Mouse (Mus musculus) midbrain, embryonic 10.5 days (tissue): ENCODE results near the gene Rapgef1. TPM values are rescaled to one million over a fixed set of nuclear protein-coding genes. Genes with fewer than 3 reads are reported as not detected.

Experiments used
- DNase-seq: peaks from one replicate; pipeline ENCODE4 v3.0.0-alpha.2; 2017; ENCODE audit warnings: low spot score
- H3K27ac ChIP-seq: fragments of 300-500 bp; sonication (generic); replicated peaks from 2 replicates; pipeline ENCODE4 v1.5.1; 2016; ENCODE audit warnings: mild to moderate bottlenecking
- H3K27me3 ChIP-seq: fragments of 300-500 bp; sonication (generic); 2 replicates; pipeline ENCODE4 v1.6.1; 2016; ENCODE audit warnings: low read depth, mild to moderate bottlenecking; ENCODE audit not compliant: poor library complexity, severe bottlenecking
- H3K36me3 ChIP-seq: fragments of 300-500 bp; sonication (generic); 2 replicates; pipeline ENCODE4 v1.6.1; 2016; ENCODE audit warnings: mild to moderate bottlenecking, moderate library complexity
- H3K4me1 ChIP-seq: fragments of 300-500 bp; sonication (generic); 2 replicates; pipeline ENCODE4 v1.6.1; 2016
- H3K4me3 ChIP-seq: fragments of 300-500 bp; sonication (generic); 2 replicates; pipeline ENCODE4 v1.5.1; 2016; ENCODE audit warnings: mild to moderate bottlenecking, moderate library complexity
- H3K9me3 ChIP-seq: fragments of 300-500 bp; sonication (generic); replicated peaks from 2 replicates; pipeline ENCODE4 v1.6.1; 2016; ENCODE audit warnings: mild to moderate bottlenecking
- WGBS: fragments of 180-500 bp; shearing (Covaris S2); methylation state at CpG from one replicate; pipeline ENCODE4 v1.1.7; 2016; 5-methylcytosine and 5-hydroxymethylcytosine counted together
- polyA plus RNA-seq: library from polyadenylated mRNA; unstranded; fragments of >200 nt; fragmentation: Nextera tagmentation; extraction: Ambion mirVana; gene quantifications from 2 replicates; pipeline ENCODE4 v1.2.1, GENCODE M21; 2016

The Rapgef1 gene
- 14.4 and 15.4 TPM in 2 replicates for polyA plus RNA-seq

DNA sequence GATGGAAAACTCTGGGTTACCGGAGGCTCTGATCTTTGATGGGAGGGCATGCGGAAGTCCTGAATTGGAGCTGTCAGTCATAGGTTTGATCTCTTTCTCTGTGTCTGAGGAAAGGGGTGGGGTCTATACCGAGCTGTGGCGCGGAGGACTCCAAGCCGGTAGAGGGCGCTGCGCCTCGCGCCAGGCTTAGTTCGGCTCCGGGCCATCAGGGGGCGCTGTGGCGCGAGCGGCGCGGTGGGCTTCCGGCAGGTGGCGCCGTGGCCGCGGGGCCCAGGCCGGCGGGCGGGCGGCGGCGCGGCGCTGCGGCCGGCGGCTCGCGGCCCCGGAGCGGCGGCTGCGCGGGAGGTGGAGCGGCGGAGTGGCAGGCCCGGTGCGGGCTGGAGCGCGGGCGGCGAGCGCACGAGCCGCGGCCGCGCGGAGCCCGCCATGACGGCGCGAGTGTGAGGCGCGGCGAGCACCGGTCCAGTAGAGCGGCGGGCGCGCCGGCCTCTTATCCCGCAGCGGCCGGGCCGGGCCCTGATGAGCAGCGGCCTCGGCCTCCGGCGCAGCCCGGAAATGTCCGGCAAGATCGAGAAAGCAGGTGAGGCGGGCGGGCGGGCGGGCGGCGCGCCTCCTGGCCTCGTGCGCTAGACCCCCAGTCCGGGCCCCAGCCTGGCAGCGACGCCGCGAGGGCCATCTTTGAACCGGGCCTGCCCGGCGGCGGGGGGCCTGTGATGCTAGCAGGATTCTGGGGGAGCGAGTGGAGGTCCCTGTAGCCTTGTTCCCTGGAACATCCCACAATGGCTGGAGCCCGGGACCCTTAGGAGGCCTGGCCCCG, at the start of gene Rapgef1:
Gene Rapgef1, plus strand, starts transcription at position 237 of the 817 bp plus-strand sequence.
- H3K4me1 ChIP-seq: peaks cover 41% of the 10 kb centered on the region
- 4% methylated on average over 100 of the region's 101 CpGs for WGBS
- no peaks in the 10 kb centered on the region for H3K27me3 ChIP-seq
- DNase-seq: peak; percentile 90
- peak within 1 kb of the TSS; percentile 88 for H3K4me3 ChIP-seq
- no peaks in the 10 kb centered on the region; the same call in 1 of the 2 replicates for H3K36me3 ChIP-seq
- H3K27ac ChIP-seq: peak within 1 kb of the TSS; percentile 97
- H3K9me3 ChIP-seq: no peaks in the 10 kb centered on the region

DNA sequence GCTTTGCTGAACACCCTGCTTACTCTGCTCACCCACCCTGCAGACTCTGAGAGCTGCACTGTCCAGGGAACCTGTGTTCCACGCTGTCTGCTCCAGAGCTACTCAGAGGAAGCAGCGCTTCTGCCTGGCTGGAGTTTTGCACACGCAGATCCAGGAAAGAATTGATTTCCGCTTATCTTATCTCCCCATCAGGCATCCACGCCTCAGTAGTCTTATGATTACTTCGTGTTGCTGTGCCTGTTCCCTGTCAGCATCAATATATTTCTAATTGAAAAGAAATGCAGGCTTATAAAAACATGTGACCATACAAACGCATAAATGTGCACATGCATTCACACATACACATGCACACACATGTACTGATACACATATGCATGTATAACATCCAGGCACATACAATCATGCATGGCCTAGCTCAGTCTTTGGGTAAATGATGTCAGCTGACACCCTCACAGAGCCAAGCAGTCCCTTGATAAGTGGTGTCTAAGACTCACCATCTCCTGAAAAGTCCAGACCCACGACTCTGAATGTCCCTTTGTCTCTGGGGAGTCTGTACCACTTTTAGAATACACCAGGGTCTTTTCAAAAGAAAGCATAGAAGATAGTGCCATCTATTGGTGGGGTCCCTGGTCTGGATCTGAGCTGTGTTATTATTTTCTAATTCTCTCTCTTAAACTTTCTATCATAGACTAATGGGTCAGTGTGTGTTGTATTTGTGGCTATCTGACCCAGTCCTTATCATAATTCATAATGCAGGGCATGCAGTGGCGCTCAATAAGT, 47.4 kb upstream of the Rapgef1 start:
- WGBS: 73% methylated on average over 9 of the region's 9 CpGs
- DNase-seq: no peak

DNA sequence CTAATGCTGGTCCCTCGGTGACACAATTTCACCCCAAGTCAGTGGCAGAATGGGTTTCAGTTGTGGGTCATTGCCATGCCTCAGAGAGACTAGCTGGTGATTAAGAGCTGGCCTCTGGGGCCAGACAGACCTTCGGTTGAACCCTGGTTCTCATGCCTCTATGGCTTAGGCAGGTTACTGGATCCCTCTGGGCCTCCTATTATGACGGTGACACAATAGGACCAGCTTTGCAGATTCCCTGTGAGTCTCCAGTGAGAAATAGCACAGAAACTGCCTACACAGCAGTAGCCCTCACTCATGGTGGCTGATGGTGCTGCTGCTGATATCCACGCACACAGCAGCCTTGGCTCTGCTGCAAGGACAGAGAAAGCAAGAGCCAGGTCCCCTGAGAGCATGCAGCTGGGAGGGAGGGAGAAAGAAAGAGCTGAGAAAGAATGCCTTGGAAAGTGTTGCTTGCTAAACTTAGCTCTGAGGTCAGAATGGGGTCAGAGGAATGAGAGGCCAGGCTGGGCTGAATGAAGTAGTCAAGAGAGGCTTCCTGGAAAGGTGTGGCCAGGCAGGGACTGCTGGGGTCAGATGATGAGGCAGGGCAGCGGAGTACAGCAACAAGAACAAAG, 46.6 kb upstream of the Rapgef1 start:
- H3K4me1 ChIP-seq: peaks cover 69% of the 10 kb centered on the region
- H3K9me3 ChIP-seq: no peaks in the 10 kb centered on the region
- H3K27ac ChIP-seq: peak overlapping the region; percentile 71
- H3K4me3 ChIP-seq: no peak overlapping the region
- 36% methylated on average over 5 of the region's 5 CpGs for WGBS
- no peaks in the 10 kb centered on the region for H3K36me3 ChIP-seq
- H3K27me3 ChIP-seq: no peaks in the 10 kb centered on the region
- DNase-seq: peak; percentile 27

More for the DNA sequence above, 47.4 kb upstream of the Rapgef1 start:
- Histone ChIP-seq H3K9me3 (no peaks in the 10 kb centered on the region), H3K27ac (peak overlapping the region; percentile 71; the same call in 1 of the 2 replicates), H3K4me1 (peaks cover 68% of the 10 kb centered on the region), H3K27me3 (no peaks in the 10 kb centered on the region), H3K4me3 (no peak overlapping the region), H3K36me3 (no peaks in the 10 kb centered on the region)

DNA sequence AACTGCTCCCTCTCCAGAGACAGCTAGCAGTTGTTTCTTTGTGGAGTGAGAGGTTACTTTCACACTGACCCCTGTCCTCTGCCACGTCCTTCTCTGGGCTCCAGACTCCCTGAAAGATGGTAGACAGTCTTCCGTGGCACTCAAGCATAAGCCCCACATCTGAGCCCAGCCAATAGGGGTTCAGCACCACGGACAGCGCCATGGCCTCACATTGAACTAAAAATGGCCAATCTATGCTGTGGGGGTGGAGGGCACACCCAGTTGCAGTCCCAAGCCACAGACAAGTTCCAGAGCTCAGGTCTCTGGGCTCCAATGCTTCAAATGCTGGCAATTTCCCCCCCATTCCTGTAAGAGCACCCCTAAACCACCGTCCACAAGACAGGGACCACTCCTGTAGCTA, 45.9 kb upstream of the Rapgef1 start:
- WGBS: 11% methylated on average over 5 of the region's 5 CpGs
- H3K27ac ChIP-seq: peak overlapping the region; percentile 71

DNA sequence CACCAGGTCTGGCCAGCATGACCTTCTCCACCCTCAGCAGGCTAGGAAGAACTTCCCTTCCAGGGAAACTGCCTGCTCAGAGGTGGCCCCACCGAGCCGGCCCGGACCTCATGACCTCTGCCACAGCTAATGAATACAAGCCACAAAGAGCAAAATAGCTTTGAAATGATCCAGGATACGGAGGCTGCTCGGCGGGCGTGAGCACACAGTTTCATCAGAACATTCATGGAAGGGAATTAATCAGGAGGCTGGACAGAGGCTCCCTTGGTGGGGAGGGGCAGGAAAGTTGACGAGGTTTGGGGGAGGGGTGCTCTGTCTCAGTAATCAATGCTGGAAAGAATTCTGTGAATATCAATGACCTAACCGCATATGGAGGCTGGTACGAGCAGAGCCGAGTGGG, 45.3 kb upstream of the Rapgef1 start:
- peaks cover 68% of the 10 kb centered on the region for H3K4me1 ChIP-seq
- DNase-seq: peak; percentile 61
- H3K4me3 ChIP-seq: peak overlapping the region; percentile 26
- 12% methylated on average over 11 of the region's 11 CpGs for WGBS
- no peaks in the 10 kb centered on the region for H3K27me3 ChIP-seq
- H3K36me3 ChIP-seq: no peaks in the 10 kb centered on the region
- no peaks in the 10 kb centered on the region for H3K9me3 ChIP-seq
- peak overlapping the region; percentile 71 for H3K27ac ChIP-seq

More for the DNA sequence above, 45.9 kb upstream of the Rapgef1 start:
- H3K4me3 ChIP-seq: peak overlapping the region; percentile 26; the same call in 1 of the 2 replicates
- no peaks in the 10 kb centered on the region for H3K36me3 ChIP-seq
- H3K27me3 ChIP-seq: no peaks in the 10 kb centered on the region
- no peaks in the 10 kb centered on the region for H3K9me3 ChIP-seq
- H3K4me1 ChIP-seq: peaks cover 69% of the 10 kb centered on the region
- DNase-seq: peak; percentile 83

DNA sequence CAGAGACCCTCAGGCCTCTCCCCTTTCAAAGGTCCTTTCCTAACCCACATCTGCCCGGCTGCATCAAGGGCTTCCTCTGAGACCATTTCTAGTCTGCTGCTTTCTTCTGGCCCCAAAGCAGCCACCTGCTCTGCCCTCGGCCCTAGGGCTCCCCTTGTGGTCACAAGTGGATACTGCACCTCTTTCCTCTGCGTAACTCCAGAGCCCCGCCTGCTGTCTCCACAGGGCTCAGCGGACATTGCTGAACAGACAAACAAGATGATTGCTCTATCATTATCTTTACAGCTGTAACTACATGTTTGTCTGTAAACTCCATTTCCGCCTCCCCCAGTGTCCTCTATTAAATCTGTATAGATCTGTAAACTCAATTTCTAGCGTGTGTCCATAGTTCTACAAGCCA, 37.1 kb upstream of the Rapgef1 start:
- Histone ChIP-seq H3K4me3 (no peak overlapping the region), H3K27ac (peak overlapping the region; percentile 65), H3K27me3 (no peaks in the 10 kb centered on the region), H3K36me3 (no peaks in the 10 kb centered on the region), H3K4me1 (peaks cover 19% of the 10 kb centered on the region), H3K9me3 (no peaks in the 10 kb centered on the region)
- peak; percentile 79 for DNase-seq
- WGBS: 5% methylated on average over 7 of the region's 7 CpGs

DNA sequence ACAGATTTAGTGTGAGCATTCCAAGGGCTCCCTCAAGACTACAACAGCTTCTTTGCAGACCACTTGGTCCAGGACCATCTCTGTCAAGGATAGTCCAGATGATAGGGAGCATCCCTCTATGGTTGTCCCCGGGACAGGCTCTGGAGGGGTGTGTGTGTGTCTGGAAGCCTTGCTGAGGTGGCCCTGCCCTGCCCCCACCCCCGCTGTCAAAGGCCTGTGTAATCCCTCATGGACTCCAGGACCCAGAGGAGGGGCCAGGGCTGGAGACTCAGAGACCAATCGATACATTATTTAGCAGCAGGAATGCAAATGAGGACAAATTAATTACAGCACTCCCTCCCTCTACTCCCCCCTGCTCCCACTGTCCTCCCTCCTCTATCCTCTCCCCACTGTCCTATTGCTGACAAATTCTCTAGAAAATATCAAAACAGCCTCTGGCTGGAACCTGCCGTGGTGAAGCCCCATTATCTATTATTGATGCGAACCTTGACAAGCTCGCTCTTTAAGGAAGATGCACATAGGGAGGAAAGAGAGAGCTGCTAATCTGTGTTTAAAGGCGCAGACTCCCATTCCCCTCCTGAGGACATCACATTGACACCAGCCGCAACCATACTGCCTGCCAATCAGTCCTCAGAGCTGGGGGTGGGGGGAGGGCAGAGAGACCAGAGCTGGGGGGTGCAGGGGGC, 33.4 kb upstream of the Rapgef1 start:
- Histone ChIP-seq H3K36me3 (no peaks in the 10 kb centered on the region), H3K27ac (peak overlapping the region; percentile 57), H3K27me3 (no peaks in the 10 kb centered on the region), H3K4me3 (no peak overlapping the region), H3K9me3 (no peaks in the 10 kb centered on the region), H3K4me1 (peaks cover 28% of the 10 kb centered on the region)
- no peak for DNase-seq
- WGBS: 27% methylated on average over 8 of the region's 8 CpGs

DNA sequence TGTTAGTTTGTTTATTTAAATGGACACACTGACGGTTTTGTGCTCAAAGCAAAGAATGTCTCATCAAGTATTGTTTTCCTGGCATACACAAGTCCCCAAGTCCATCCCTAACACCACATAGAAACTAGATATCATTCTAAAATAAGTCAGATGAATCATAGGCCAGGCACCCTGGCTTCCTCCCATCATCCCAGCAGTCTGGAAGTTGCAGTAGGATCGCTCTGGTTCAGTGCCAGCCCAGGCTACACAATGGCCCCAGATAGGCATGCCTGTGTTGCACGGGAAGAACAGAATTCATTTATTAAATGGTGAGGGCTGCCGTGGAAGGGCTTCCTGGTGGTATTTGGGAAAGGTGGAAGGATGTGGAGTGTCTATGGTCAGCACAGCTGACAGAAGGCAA, 31.5 kb upstream of the Rapgef1 start:
- DNase-seq: no peak
- H3K4me3 ChIP-seq: no peak overlapping the region
- H3K27me3 ChIP-seq: peaks cover 5% of the 10 kb centered on the region; the same call in 1 of the 2 replicates
- H3K9me3 ChIP-seq: no peaks in the 10 kb centered on the region
- no peak overlapping the region for H3K27ac ChIP-seq
- no peaks in the 10 kb centered on the region for H3K36me3 ChIP-seq
- WGBS: 83% methylated on average over 4 of the region's 4 CpGs
- H3K4me1 ChIP-seq: peaks cover 43% of the 10 kb centered on the region

DNA sequence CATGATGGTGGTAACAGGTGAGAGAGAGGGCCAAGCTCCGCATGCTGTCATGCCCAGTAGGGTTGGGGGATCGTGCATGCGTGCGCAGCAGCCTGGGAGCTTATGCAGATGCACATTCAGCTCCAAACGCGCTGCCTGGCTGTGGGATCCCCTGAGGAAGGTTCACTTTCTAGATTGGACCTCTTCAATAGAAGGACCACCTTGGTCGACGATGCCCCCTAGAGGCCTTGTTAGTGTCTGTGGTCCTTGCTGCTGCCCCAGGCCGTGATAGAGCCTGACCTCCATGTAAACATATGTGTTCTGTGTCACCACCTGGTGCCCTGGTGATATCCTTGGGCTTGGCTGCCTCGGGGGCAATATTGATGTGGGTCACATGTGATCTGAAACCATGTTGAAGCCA, 30.3 kb upstream of the Rapgef1 start:
- peaks cover 5% of the 10 kb centered on the region; the same call in 1 of the 2 replicates for H3K27me3 ChIP-seq
- no peaks in the 10 kb centered on the region for H3K36me3 ChIP-seq
- H3K4me1 ChIP-seq: peaks cover 46% of the 10 kb centered on the region
- peak; percentile 40 for DNase-seq
- H3K9me3 ChIP-seq: no peaks in the 10 kb centered on the region
- 19% methylated on average over 10 of the region's 10 CpGs for WGBS
- H3K27ac ChIP-seq: no peak overlapping the region
- H3K4me3 ChIP-seq: no peak overlapping the region

DNA sequence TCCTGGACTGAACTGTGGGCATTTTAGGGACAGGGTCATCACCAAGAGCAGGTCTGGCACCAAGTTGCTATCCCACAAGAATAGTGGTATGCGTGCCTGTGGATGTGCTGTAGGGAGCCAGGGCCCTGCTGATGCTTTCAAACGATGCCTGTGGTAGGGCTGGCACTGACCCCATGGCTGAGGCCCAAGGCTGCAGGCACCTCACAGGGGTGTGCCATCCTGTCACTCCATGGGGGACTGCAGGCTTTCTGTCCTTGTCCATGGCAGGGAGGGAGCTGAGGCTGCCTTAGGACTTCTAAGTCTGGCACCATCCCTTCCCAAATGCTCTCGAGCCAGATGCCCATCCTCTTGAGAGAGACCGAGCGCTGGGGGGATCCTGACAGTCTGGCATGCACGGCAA, 27.9 kb upstream of the Rapgef1 start:
- DNase-seq: no peak
- H3K4me3 ChIP-seq: no peak overlapping the region
- peaks cover 5% of the 10 kb centered on the region; the same call in 1 of the 2 replicates for H3K27me3 ChIP-seq
- H3K9me3 ChIP-seq: no peaks in the 10 kb centered on the region
- peaks cover 33% of the 10 kb centered on the region for H3K4me1 ChIP-seq
- H3K36me3 ChIP-seq: no peaks in the 10 kb centered on the region
- H3K27ac ChIP-seq: no peak overlapping the region
- 89% methylated on average over 6 of the region's 6 CpGs for WGBS

DNA sequence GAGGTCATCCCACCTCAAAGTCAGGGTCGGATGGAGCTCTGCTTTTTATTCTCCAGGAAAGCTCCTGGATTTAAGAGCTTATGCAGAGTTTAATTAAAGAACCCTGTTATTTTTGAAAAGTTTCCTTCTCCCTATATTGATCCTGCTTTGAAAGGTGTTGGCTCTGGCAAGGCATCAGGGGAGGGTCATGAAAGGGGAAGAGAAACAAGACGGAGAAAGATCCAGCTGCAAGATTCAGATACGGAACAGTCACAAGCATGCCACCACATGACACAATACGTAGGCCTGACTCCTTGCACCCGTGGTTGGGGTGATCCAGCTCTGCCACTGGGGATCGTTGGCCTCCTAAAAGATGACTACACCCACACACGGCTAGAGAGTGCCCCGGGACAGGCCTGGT, 27.0 kb upstream of the Rapgef1 start:
- no peak for DNase-seq
- H3K4me1 ChIP-seq: peaks cover 27% of the 10 kb centered on the region
- 59% methylated on average over 8 of the region's 8 CpGs for whole genome bisulfite sequencing
- no peak overlapping the region for H3K27ac ChIP-seq
- peaks cover 5% of the 10 kb centered on the region; the same call in 1 of the 2 replicates for H3K27me3 ChIP-seq
- H3K36me3 ChIP-seq: no peaks in the 10 kb centered on the region
- H3K9me3 ChIP-seq: no peaks in the 10 kb centered on the region
- H3K4me3 ChIP-seq: no peak overlapping the region

DNA sequence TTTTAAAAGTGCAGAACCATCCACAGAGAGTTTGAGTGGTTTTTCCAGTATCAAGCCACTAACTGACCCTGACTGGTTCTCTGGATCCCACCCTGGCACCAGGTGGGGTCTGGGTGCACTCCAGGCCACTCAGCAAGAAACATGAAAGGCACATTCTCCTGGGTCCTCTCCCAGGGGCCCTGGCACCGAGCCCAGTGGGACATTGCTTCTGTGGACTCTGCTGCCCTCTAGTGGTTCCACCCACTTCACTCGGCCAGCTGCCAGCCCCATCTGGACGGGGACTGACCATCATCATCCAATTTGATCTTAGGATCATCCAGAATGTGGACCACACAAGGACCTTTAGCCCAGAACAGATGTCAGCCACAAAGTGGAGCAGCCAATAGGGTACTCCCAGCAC, 15.6 kb upstream of the Rapgef1 start:
- H3K9me3 ChIP-seq: no peaks in the 10 kb centered on the region
- peak; percentile 78 for DNase-seq
- no peaks in the 10 kb centered on the region for H3K4me1 ChIP-seq
- H3K27me3 ChIP-seq: peaks cover 16% of the 10 kb centered on the region
- WGBS: 1% methylated on average over 3 of the region's 3 CpGs
- no peaks in the 10 kb centered on the region for H3K36me3 ChIP-seq
- H3K27ac ChIP-seq: no peak overlapping the region
- no peak overlapping the region for H3K4me3 ChIP-seq
